Mouse (Mus musculus): ENCODE measurements around the gene Ano6.

GRCm38 (mm10) chr15:96021506-96021905 is 230.9 kb downstream of the Ano6 start:
- TF ChIP-seq CTCF (IDR thresholded peaks at IDR 0.05; ENCODE audit: control insufficient read depth, insufficient read depth, insufficient replicate concordance, low read depth, low read length) (no peak), POLR2A (IDR thresholded peaks at IDR 0.05; ENCODE audit: control insufficient read depth, low read depth, low read length) (no peak)

Measured in testis, adult 2 months (tissue).